Mouse (Mus musculus) heart, postnatal 36 days (tissue): ENCODE data around the gene Ror2. TPM values are rescaled to one million over a fixed set of nuclear protein-coding genes. Genes with fewer than 3 reads are reported as not detected.

Experiments
- DNase-seq, 2 experiments: peaks; one replicate each; pipeline ENCODE4 v3.0.0; 2021 to 2022
- intact Hi-C: fragments of 180-260 bp; cut with DNase I; formaldehyde crosslinking; loops from one replicate; pipeline ENCODE4 v1.15.1; 2025
- total RNA-seq, 2 experiments: library from RNA; stranded (reverse); gene quantifications; 2 replicates each; pipeline ENCODE4 v1.2.3; 2021

The Ror2 gene
- total RNA-seq, 2 experiments from 2014 or later: 1.3 to 1.9 TPM

DNA sequence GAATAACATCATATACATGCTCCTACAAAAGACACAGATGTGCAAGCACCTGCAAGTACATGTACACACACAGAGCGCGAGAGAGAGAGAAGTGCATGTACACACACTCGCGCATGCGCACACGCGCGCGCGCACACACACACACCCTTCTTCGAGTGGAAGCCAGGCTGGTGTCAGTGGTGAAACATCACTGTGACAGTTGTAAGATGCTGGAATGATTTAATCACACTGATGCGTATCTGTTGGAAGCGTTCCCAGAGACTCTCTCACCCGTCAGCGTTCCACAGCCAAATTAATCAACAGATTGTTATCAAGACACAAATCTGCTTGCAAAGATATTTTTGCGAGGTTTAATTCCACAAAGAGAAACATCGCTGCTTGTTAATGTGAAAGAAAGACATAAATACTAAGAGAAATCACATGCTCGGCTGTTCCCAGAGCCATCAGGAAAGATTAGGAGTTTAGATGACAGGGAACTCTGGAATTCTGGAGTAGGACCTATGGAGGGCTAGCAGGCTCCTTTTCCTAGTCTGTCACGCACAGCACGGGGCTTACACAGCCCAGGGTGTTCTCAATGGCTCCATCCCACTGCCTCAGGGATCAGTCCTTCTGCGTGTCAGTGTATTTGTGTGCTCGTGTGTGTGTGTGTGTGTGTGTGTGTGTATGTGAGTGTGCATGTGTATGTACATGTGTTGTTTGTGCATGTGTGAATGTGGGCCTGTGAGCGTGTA is 199.2 kb downstream of the Ror2 start:
- intact Hi-C loops: no loop called here
- DNase-seq: no peak

DNA sequence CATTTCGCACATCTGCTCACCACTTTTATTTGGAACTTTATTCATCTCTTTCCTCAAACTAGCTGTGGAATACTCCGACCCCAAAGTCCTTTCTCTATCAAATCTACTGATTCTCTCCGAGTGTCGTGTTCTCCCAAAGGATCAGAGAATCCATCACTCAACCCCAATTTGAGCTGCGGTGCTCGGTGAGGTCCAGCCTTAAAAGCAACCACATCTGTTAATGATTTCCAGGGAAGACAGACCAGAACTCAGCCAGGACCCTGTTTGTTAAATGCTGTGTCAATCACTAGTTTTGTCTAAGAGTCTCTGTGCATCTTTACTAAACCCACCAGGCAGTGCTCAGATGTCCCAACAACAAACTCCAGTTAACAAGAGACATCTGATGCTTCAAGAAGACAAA is 204.1 kb downstream of the Ror2 start:
- no peak for DNase-seq
- intact Hi-C loops: loop anchor here (5.0 kb wide), 1 partner anchor 80 kb away; no protein-coding TSS in a partner anchor

DNA sequence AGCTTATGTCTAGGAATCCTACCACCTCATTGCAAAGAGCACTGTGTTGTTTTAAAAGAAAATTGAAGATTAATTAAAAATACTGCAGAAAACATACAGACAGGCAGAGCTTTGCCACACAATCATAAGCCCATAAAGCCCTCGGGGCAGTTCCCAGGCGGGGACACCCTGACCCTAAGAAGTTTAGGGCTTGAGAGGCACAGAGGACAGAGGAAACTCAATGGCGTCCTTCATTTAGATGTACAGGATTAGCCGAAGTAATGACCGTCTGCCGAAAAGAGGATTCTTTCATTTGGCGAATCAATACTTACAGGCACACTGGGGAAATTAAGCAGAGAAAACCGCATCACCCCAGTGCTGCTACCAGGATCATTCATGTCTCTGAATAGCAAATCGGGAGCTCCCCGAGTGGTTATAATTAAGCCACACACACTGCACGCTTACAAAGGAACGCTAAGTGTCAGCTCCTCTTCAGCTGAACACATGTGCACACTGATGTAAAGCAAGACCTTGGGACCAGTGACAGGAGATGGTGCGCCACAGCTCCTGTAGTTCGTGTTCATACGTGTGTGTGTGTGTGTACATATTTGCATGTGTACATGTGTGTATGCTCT is 208.1 kb downstream of the Ror2 start:
- intact Hi-C loops: no loop called here
- DNase-seq: no peak

DNA sequence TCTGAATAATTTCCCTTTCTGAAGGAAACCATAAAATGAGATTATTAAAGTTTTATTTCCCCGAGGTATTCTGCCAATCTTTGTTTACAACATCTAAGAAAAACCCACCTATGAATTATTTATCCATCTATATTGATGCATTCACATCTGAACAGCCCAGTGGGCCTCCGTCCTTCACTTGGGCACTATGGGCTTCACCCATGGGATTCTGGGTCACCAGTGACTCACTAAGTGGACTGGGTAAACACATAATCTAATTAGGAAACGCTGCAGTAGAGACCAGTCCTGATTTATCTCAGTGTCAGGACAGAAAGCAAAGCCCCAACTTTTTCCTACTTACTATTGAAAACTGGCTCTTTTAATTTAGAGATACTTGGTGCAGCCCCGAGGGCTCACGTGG is 210.9 kb downstream of the Ror2 start:
- no peak for DNase-seq
- intact Hi-C loops: no loop called here

DNA sequence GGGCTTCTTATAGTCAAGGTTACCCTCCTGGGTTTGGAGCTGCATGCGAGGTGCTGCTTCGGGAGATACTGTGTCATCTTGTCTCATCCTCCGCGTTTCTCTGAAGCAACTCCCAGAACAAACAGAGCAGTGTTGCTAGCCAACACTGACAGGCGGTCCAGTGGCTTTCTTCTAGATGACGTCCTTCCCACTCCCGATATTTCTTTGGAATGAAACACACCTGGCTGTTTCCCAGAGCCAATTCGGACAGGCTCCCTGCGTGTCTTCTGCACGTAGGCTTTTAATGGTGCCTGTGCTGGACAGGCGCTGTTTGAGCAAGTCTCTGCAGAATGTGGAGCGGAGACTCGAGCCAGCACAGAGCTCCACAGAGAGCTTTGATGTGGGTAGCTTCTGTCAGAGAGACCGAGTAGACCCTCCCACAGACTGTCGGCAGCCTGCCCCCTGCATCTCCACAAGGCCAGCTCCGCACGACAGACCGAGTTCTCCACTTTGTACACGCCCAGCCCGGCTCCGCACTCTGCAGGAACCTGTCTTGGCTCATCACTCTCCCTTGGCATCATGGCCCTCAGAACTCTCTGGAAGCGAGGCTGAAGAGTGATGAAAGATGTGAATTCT is 216.7 kb downstream of the Ror2 start:
- intact Hi-C loops: loop anchor here (5.0 kb wide), 1 partner anchor 62 kb away; no protein-coding TSS in a partner anchor
- DNase-seq: peak; percentile 9 to 18

DNA sequence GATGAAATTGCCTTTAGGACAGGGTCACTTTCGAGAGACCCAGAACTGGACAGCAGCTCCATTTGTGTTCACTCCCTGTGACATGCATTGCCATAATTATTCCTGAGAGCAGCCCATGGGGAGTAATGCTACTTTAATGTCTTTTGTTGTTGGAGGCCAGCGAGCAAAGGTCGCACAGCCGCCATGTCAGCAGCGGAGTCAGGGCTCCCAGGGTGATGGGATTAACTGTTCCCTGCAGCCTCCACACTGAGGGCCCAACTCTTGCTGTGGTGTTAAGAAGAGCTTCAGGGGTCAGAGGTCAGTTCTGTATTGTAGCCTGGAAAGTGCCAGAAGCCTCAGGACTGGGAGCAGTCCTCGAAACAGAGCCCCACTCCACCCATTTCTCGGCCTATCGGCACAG is 217.5 kb downstream of the Ror2 start:
- peak in 1 of 2 experiments; percentile 25 for DNase-seq
- intact Hi-C loops: loop anchor here (5.0 kb wide), 1 partner anchor 61 kb away; no protein-coding TSS in a partner anchor

DNA sequence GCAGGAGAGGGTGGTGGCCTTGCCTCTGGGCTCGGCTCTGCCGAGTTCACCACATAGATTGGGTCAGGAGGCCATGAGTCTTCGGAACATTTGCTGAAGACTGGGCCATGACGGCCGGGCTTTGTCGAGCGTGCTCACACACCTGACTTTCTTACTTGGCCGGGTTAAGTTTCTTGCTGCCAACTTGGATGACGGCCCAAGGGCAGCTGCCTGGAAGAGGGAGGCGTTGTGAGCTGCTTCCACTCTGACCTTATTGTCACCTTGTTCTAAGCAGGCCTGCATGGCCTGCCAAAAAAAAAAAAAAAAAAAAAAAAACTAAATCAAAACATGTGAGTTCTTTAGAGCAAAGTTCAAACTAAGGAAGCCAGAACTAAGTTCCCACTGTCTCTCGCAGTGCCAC is 218.0 kb downstream of the Ror2 start:
- intact Hi-C loops: loop anchor here (5.0 kb wide), 1 partner anchor 61 kb away; no protein-coding TSS in a partner anchor
- peak; percentile 69 to 75 for DNase-seq

DNA sequence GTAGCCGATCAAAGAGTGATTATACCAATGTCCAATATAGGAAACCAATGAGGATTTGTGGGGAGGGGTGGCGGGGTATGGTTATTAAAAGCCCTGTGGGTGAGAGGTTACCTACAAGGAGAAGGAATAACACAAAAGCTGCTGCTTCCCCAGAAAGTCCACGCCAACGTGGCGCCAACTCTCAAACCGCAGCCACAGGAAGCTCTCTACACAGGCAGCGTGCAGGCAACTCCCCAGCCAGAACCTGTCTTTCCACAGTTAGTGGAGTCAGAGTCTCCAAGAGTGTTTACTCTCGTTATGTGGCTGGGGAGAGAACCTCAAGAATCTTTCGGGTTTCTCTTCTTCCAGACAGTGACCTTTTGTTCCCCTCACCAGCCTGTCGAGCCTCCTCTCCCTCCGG is 220.8 kb downstream of the Ror2 start:
- intact Hi-C loops: loop anchor here (5.0 kb wide), 1 partner anchor 58 kb away; no protein-coding TSS in a partner anchor
- no peak for DNase-seq

DNA sequence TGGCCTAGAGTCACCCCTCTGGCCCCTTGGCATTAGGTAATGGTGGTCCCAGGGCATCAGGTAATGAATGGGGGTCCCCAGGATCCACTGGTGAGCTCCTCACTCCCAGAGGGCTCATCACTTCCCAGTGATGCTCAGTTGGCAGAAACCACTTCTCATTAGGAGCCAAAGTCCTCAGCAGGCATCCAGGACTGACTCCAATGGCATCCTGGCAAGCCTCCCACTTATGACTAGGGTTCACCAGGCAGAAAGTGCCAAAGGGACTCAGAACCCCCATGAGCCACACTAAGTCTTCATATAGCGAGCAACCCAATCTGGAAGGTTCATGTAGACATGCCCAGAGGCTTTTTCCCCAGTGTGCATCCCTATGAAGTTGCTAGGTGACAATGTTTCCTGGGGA is 221.2 kb downstream of the Ror2 start:
- DNase-seq: peak in 1 of 2 experiments; percentile 12
- intact Hi-C loops: loop anchor here (5.0 kb wide), 1 partner anchor 57 kb away; no protein-coding TSS in a partner anchor

Other genes starting within 250 kb of the Ror2 start
- gene Sptlc1, start 91.3 kb upstream of the Ror2 start, total RNA-seq: 10 to 100 TPM; 13.3 to 14.9 TPM
- under 1 TPM; 0.62 to 0.67 TPM for gene Msx2, start 186.9 kb upstream of the Ror2 start, total RNA-seq